Mouse (Mus musculus) G1E (cell line): ENCODE results near the gene Trmo. TPM values are rescaled to one million over a fixed set of nuclear protein-coding genes. Genes with fewer than 3 reads are reported as not detected.

ENCODE experiments used
- ATAC-seq: 2 replicates; pipeline ENCODE4 v1.8.0; 2016; ENCODE audit warnings: mild to moderate bottlenecking; ENCODE audit not compliant: insufficient number of reproducible peaks, poor library complexity, low FRiP score, severe bottlenecking; ENCODE audit errors: extremely low read depth
- DNase-seq: peaks from one replicate; pipeline ENCODE4 v3.0.0; 2012; ENCODE audit warnings: low spot score
- H3K27me3 ChIP-seq: 2 replicates; pipeline ENCODE4 v1.6.1; 2012; ENCODE audit warnings: mild to moderate bottlenecking, low read length, inconsistent platforms; ENCODE audit not compliant: insufficient read depth
- H3K36me3 ChIP-seq: replicated peaks from 2 replicates; pipeline ENCODE3; 2012; ENCODE audit warnings: mild to moderate bottlenecking, inconsistent platforms
- H3K4me1 ChIP-seq: 2 replicates; pipeline ENCODE4 v1.6.1; 2012; ENCODE audit warnings: low read depth, low read length, inconsistent platforms, mixed read lengths; ENCODE audit not compliant: insufficient read depth
- H3K4me3 ChIP-seq: 2 replicates; pipeline ENCODE4 v1.5.1; 2012; ENCODE audit warnings: low read depth, mild to moderate bottlenecking, inconsistent platforms, low read length, moderate library complexity, mixed read lengths
- H3K9me3 ChIP-seq: replicated peaks from 2 replicates; pipeline ENCODE4 v1.6.1; 2012; ENCODE audit warnings: inconsistent platforms
- CTCF ChIP-seq: IDR thresholded peaks from 2 replicates; pipeline ENCODE4 v1.5.1; 2012; ENCODE audit warnings: low read depth, low read length, inconsistent platforms, mixed read lengths
- GATA1 ChIP-seq: IDR thresholded peaks from 2 replicates; pipeline ENCODE4 v1.6.1; 2012; ENCODE audit warnings: borderline replicate concordance, low read length, inconsistent platforms, mixed read lengths
- GATA2 ChIP-seq: IDR thresholded peaks from 2 replicates; pipeline ENCODE4 v1.6.1; 2012; ENCODE audit warnings: low read depth, low read length, inconsistent platforms, borderline replicate concordance
- POLR2AphosphoS5 ChIP-seq: IDR thresholded peaks from 2 replicates; pipeline ENCODE4 v1.6.1; 2012; ENCODE audit warnings: low read depth, low read length, inconsistent platforms; ENCODE audit not compliant: insufficient replicate concordance
- TAL1 ChIP-seq: conservative IDR thresholded peaks from 2 replicates; pipeline ENCODE4 v1.6.1; 2012; ENCODE audit warnings: low read depth, low read length, inconsistent platforms, mixed read lengths
- polyA plus RNA-seq: library from polyadenylated mRNA; stranded (reverse); fragments of >175 nt; gene quantifications from 2 replicates; pipeline ENCODE4 v1.2.3, GENCODE M21; 2012
- total RNA-seq, 2 experiments: library from RNA; stranded (forward) in 1 of 2; stranded (reverse) in 1 of 2; fragments of 200-1000 nt in 1 of 2; fragments of >200 nt in 1 of 2; fragmentation: Nextera tagmentation in 1 of 2; gene quantifications; 2 replicates each; pipeline ENCODE4 v1.2.3; 2014 to 2017

The Trmo gene
- total and polyA plus RNA-seq, 3 experiments: 4.2 to 20.4 (median 12.9) TPM

GRCm38 (mm10) chr4:46398839-46399238 is 9.6 kb upstream of the Trmo start:
- Histone ChIP-seq H3K4me1 (peaks cover 69% of the 10 kb centered on the region), H3K36me3 (peaks cover 75% of the 10 kb centered on the region), H3K4me3 (no peak overlapping the region), H3K9me3 (no peaks in the 10 kb centered on the region), H3K27me3 (no peaks in the 10 kb centered on the region)
- no peak for ATAC-seq
- TF ChIP-seq GATA1 (no peak), TAL1 (no peak), POLR2AphosphoS5 (no peak), CTCF (no peak)
- no peak for DNase-seq

- DNase-seq (peak; percentile 26), ATAC-seq (peak; percentile 34; the same call in 1 of the 2 replicates)
- TF ChIP-seq POLR2AphosphoS5 (no peak), CTCF (no peak), TAL1 (no peak), GATA1 (no peak), GATA2 (no peak)
- Histone ChIP-seq H3K9me3 (no peaks in the 10 kb centered on the region), H3K27me3 (no peaks in the 10 kb centered on the region), H3K36me3 (peaks cover 90% of the 10 kb centered on the region), H3K4me1 (peaks cover 60% of the 10 kb centered on the region), H3K4me3 (no peak overlapping the region)
Measured at GRCm38 (mm10) chr4:46395736-46396135, 6.5 kb upstream of the Trmo start.

- Histone ChIP-seq H3K4me3 (no peak overlapping the region), H3K27me3 (no peaks in the 10 kb centered on the region), H3K9me3 (no peaks in the 10 kb centered on the region), H3K36me3 (peaks cover 76% of the 10 kb centered on the region), H3K4me1 (peaks cover 59% of the 10 kb centered on the region)
- ATAC-seq: no peak
- TF ChIP-seq GATA2 (no peak), TAL1 (no peak), POLR2AphosphoS5 (no peak), GATA1 (no peak), CTCF (no peak)
- DNase-seq: no peak
Measured at GRCm38 (mm10) chr4:46394388-46394787, 5.2 kb upstream of the Trmo start.

- H3K4me3 ChIP-seq: peak overlapping the region; percentile 7; the same call in 1 of the 2 replicates
- peaks cover 58% of the 10 kb centered on the region for H3K36me3 ChIP-seq
- TF ChIP-seq CTCF: peak; percentile 89
- no peak for TF ChIP-seq GATA1
- DNase-seq (peak; percentile 54), ATAC-seq (0 out of 2 replicates have a peak, but pooled peaks have one; percentile 23)
- H3K27me3 ChIP-seq: no peaks in the 10 kb centered on the region
- H3K4me1 ChIP-seq: peaks cover 31% of the 10 kb centered on the region
- H3K9me3 ChIP-seq: no peaks in the 10 kb centered on the region
Measured at GRCm38 (mm10) chr4:46390390-46390970, 1.2 kb upstream of the Trmo start.

- H3K36me3 ChIP-seq: peaks cover 62% of the 10 kb centered on the region
- TF ChIP-seq GATA2 (no peak), TAL1 (no peak), GATA1 (no peak), POLR2AphosphoS5 (no peak; the same call in 1 of the 2 replicates), CTCF (no peak)
- peaks cover 28% of the 10 kb centered on the region for H3K4me1 ChIP-seq
- DNase-seq (no peak), ATAC-seq (no peak)
- H3K4me3 ChIP-seq: peak overlapping the region; percentile 79
- no peaks in the 10 kb centered on the region for H3K9me3 ChIP-seq
- H3K27me3 ChIP-seq: no peaks in the 10 kb centered on the region
Measured at GRCm38 (mm10) chr4:46389612-46390341, 540 bp upstream of the Trmo start.

GRCm38 (mm10) chr4:46388556-46388955 is 681 bp downstream of the Trmo start:
- Histone ChIP-seq H3K36me3 (peaks cover 63% of the 10 kb centered on the region), H3K4me1 (peaks cover 28% of the 10 kb centered on the region)

More at GRCm38 (mm10) chr4:46388556-46388955, 681 bp downstream of the Trmo start:
- TF ChIP-seq CTCF (no peak), GATA1 (no peak), GATA2 (no peak), POLR2AphosphoS5 (no peak), TAL1 (no peak)
- Histone ChIP-seq H3K4me3 (peak overlapping the region; percentile 79), H3K27me3 (no peaks in the 10 kb centered on the region), H3K9me3 (no peaks in the 10 kb centered on the region)
- ATAC-seq (no peak), DNase-seq (no peak)
